Mouse (Mus musculus) megakaryocyte, embryonic 14.5 days (primary cell): Measurements from ENCODE around the gene Hhat.

Experiments
- FLI1 ChIP-seq: IDR thresholded peaks from 2 replicates; pipeline ENCODE4 v1.6.1; 2012; ENCODE audit warnings: low read length, inconsistent platforms, mixed read lengths
- GATA1 ChIP-seq: IDR thresholded peaks from 3 replicates; pipeline ENCODE4 v1.6.1; 2012; ENCODE audit warnings: mixed read lengths, low read length, inconsistent platforms, borderline replicate concordance

GRCm38 (mm10) chr1:192711779-192712348 lies 59.2 kb downstream of the Hhat start:
- no peak for TF ChIP-seq FLI1
- no peak for TF ChIP-seq GATA1
